Mouse (Mus musculus) CD4-positive naive resting alpha-beta T cell, adult 57 days (primary cell): ENCODE measurements around the gene C87977. TPM values are rescaled to one million over a fixed set of nuclear protein-coding genes. Genes with fewer than 3 reads are reported as not detected.

Source experiments
- total RNA-seq: library from RNA; stranded (reverse); gene quantifications from one replicate; pipeline ENCODE4 v1.2.4, GENCODE M21; 2023

The C87977 gene
- total RNA-seq, result not detected

GRCm38 (mm10) chr4:144213218-144213617, at the start of gene C87977:
C87977 (minus strand) TSS chr4:144213318.

GRCm38 (mm10) chr4:144190419-144190818, 22.7 kb downstream of the C87977 start, which contains the start of gene Oog2:
Oog2 (plus strand) TSS chr4:144190719.

GRCm38 (mm10) chr4:144162563-144162962, 50.6 kb downstream of the C87977 start, which contains the start of gene Oog3:
Oog3 (minus strand) TSS chr4:144162663.

Other genes with a start within 250 kb of the C87977 start
- not detected for gene Gm13101, start 246.4 kb downstream of the C87977 start, total RNA-seq
- not detected for gene Pramef17, start 218.9 kb downstream of the C87977 start, total RNA-seq
- not detected for gene Pramel4, start 154.2 kb downstream of the C87977 start, total RNA-seq
- not detected for gene Gm13102, start 106.8 kb downstream of the C87977 start, total RNA-seq
- not detected for gene Oog3, start 50.7 kb downstream of the C87977 start, total RNA-seq
- gene Oog2, start 22.6 kb downstream of the C87977 start, total RNA-seq, result not detected
- gene Pramel5, start 67.2 kb upstream of the C87977 start, total RNA-seq, result not detected
- not detected for gene Gm13128, start 116.9 kb upstream of the C87977 start, total RNA-seq
- gene Gm13119, start 144.6 kb upstream of the C87977 start, total RNA-seq, result not detected
- gene Pramef20, start 164.6 kb upstream of the C87977 start, total RNA-seq, result not detected
- not detected for gene Pramef12, start 195.1 kb upstream of the C87977 start, total RNA-seq
- gene 1700012P22Rik, start 225.5 kb upstream of the C87977 start, total RNA-seq, result not detected
- not detected for gene Gm9944, start 240.0 kb upstream of the C87977 start, total RNA-seq